Mouse (Mus musculus) lung, postnatal 0 days (tissue): ENCODE results near the gene Dlgap4.

Source experiments
- CTCF ChIP-seq: IDR thresholded peaks from 2 replicates; pipeline ENCODE4 v1.5.1; 2016; ENCODE audit warnings: antibody characterized with exemption, mild to moderate bottlenecking
- EP300 ChIP-seq: IDR thresholded peaks from 2 replicates; pipeline ENCODE4 v1.6.1; 2016; ENCODE audit warnings: antibody characterized with exemption, mild to moderate bottlenecking, control low read depth

GRCm38 (mm10) chr2:156718793-156719192, 105.3 kb downstream of the Dlgap4 start:
- TF ChIP-seq EP300 = no peak
- no peak for TF ChIP-seq CTCF
